Mouse (Mus musculus): Measurements from ENCODE around the gene Tbc1d2b. TPM values are rescaled to one million over a fixed set of nuclear protein-coding genes. Genes with fewer than 3 reads are reported as not detected.
A peak's percentile ranks its signal among the peaks of the same experiment; 100 is the strongest.

Tbc1d2b gene
- total RNA-seq, 2 experiments from 2014 or later: 8.8 to 13.6 TPM

GRCm38 (mm10) chr9:90179409-90179808 is 91.2 kb downstream of the Tbc1d2b start:
- no peak for DNase-seq (ENCODE audit: low spot score in 2 of 2)

GRCm38 (mm10) chr9:90173330-90173729 is 97.3 kb downstream of the Tbc1d2b start:
- no peak for DNase-seq (ENCODE audit: low spot score in 2 of 2)

GRCm38 (mm10) chr9:90172528-90173321 is 97.9 kb downstream of the Tbc1d2b start:
- no peak for DNase-seq (ENCODE audit: low spot score in 2 of 2)

- no peak for DNase-seq (ENCODE audit: low spot score in 2 of 2)
These were observed 99.2 kb downstream of the Tbc1d2b start for GRCm38 (mm10) chr9:90171421-90171820.

DNA sequence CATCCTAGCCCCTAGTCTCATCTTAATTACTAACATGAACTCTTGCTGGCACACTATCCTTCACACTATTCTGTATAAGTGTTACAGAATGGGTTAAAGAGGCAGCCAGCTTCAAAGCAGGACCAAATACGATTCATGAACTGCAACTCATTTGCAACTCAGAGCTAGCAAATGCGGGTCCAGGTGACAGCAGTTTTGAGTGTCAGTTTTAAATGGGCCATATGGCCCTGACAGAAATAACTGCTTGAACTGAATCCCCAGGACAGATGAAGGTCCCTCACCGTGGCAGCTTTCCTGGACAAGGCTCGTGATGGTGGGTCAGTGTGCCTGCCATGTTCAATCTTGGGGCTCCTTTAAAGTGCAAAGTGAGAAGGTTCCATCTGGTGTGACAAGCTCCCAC is 100.6 kb downstream of the Tbc1d2b start:
- DNase-seq (ENCODE audit: low spot score in 2 of 2): peak in 1 of 2 experiments; percentile 65

- no peak for DNase-seq (ENCODE audit: low spot score in 2 of 2)
These were observed 104.0 kb downstream of the Tbc1d2b start for GRCm38 (mm10) chr9:90166615-90167014.

GRCm38 (mm10) chr9:90165590-90165989 is 105.0 kb downstream of the Tbc1d2b start:
- DNase-seq (ENCODE audit: low spot score in 2 of 2): no peak

- DNase-seq (ENCODE audit: low spot score in 2 of 2): no peak
These were observed 105.7 kb downstream of the Tbc1d2b start for GRCm38 (mm10) chr9:90164670-90165453.

GRCm38 (mm10) chr9:90163749-90164095 is 106.9 kb downstream of the Tbc1d2b start:
- no peak for DNase-seq (ENCODE audit: low spot score in 2 of 2)

- DNase-seq (ENCODE audit: low spot score in 2 of 2): peak in 1 of 2 experiments; percentile 63
These were observed 107.5 kb downstream of the Tbc1d2b start, which contains the start of gene Adamts7 for GRCm38 (mm10) chr9:90162926-90163748. Adamts7 (plus strand) TSS chr9:90163069.

- DNase-seq (ENCODE audit: low spot score in 2 of 2): no peak
These were observed 108.2 kb downstream of the Tbc1d2b start for GRCm38 (mm10) chr9:90162243-90162925.

Other genes with a start within 250 kb of the Tbc1d2b start
- 10 to 100 TPM; 19.0 to 25.6 TPM for gene Ctsh, start 216.7 kb downstream of the Tbc1d2b start, total RNA-seq (2021)
- gene Morf4l1, start 156.0 kb downstream of the Tbc1d2b start, total RNA-seq (2021): 100 to 1,000 TPM; 364 to 379 TPM
- 1 to 10 TPM; 1.3 to 1.5 TPM for gene Adamts7, start 107.7 kb downstream of the Tbc1d2b start, total RNA-seq (2021)